ENCODE assay signal across 15 mouse cellular contexts in the genomic region with DNA sequence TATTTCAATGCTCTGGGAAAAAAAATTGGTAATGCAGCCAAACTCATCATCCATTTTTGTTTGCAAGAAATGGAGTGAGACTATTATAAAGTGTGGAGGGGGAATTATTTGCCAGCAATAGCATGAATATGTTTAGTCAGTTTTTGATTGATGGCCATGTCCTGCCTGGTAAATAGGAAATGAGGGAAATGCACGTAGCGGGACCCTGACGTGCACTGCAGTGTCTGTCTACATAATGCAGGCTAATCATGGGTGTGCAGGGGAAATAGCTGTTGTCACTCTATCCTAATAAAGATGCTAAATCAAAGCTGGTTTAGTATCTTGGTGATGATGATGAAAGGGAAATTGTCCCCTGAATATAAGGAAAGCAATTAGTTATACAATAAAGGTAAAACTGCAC.
"Had no signal": no experiment of that assay in that cellular context is flagged by ENCODE, and none has a peak within 500 bp of the region (broad histone marks: within the 10 kb centered on the region; RNA-seq: fewer than 3 reads in every experiment).

No protein-coding gene starts in this region.

- ATAC-seq: liver, embryonic 12.5 days had no signal

- H3K36me3 ChIP-seq: kidney, embryonic 15.5 days; limb, embryonic 15.5 days; liver, embryonic 12.5 days; midbrain, embryonic 10.5 days; neural tube, embryonic 15.5 days had no signal

- H3K4me3 ChIP-seq: kidney, embryonic 15.5 days; limb, embryonic 15.5 days; liver, embryonic 12.5 days; midbrain, embryonic 10.5 days; myocyte; neural tube, embryonic 15.5 days had no signal

- DNase-seq: kidney, adult 2 months; kidney, postnatal 36 days; layer of hippocampus, adult 9-11 months; layer of hippocampus, postnatal 36 days; midbrain, embryonic 14.5 days; right cerebral cortex, adult 18-20 months; right cerebral cortex, postnatal 25 days; thymus, adult 2 months; thymus, postnatal 25 days had no signal

- H3K4me1 ChIP-seq: liver, embryonic 12.5 days; midbrain, embryonic 10.5 days had no signal

- H3K27me3 ChIP-seq: kidney, embryonic 15.5 days; limb, embryonic 15.5 days; liver, embryonic 12.5 days; neural tube, embryonic 15.5 days had no signal

- H3K9ac ChIP-seq: kidney, embryonic 15.5 days; limb, embryonic 15.5 days; liver, embryonic 12.5 days; neural tube, embryonic 15.5 days had no signal

- H3K9me3 ChIP-seq: kidney, embryonic 15.5 days; limb, embryonic 15.5 days; midbrain, embryonic 10.5 days; neural tube, embryonic 15.5 days had no signal

- H3K4me2 ChIP-seq: kidney, embryonic 15.5 days; limb, embryonic 15.5 days; liver, embryonic 12.5 days; neural tube, embryonic 15.5 days had no signal

- H3K27ac ChIP-seq: limb, embryonic 15.5 days; liver, embryonic 12.5 days; midbrain, embryonic 10.5 days; neural tube, embryonic 15.5 days had no signal
